Mouse (Mus musculus) G1E (cell line): Measurements from ENCODE around the gene Pcmt1.

Source experiments
- CTCF ChIP-seq: IDR thresholded peaks from 2 replicates; pipeline ENCODE4 v1.5.1; 2012; ENCODE audit warnings: low read depth, low read length, inconsistent platforms, mixed read lengths
- GATA1 ChIP-seq: IDR thresholded peaks from 2 replicates; pipeline ENCODE4 v1.6.1; 2012; ENCODE audit warnings: borderline replicate concordance, low read length, inconsistent platforms, mixed read lengths
- POLR2AphosphoS5 ChIP-seq: IDR thresholded peaks from 2 replicates; pipeline ENCODE4 v1.6.1; 2012; ENCODE audit warnings: low read depth, low read length, inconsistent platforms; ENCODE audit not compliant: insufficient replicate concordance
- TAL1 ChIP-seq: conservative IDR thresholded peaks from 2 replicates; pipeline ENCODE4 v1.6.1; 2012; ENCODE audit warnings: low read depth, low read length, inconsistent platforms, mixed read lengths

DNA sequence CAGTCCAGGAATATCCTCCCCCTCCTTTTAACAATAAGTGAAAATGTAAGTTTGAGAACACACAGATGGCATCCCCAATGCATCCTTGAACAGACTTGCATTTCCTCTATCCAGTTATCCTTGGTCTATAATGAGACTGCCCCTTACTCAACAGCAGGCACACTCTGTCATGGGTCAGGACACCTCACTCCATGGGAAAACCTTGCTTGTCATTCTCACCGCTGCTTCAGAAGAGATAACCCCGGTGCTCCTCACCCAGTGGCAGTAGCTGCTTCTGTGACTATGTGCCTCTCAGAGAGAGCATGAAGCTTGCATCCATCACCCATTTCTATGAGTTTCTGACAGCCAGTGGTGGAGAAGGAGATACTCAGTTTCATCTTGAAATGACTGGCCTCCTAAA, 74.5 kb downstream of the Pcmt1 start:
- no peak for TF ChIP-seq TAL1
- TF ChIP-seq CTCF, result no peak
- no peak for TF ChIP-seq GATA1
- no peak for TF ChIP-seq POLR2AphosphoS5
